Mouse (Mus musculus) ovary, postnatal 14 days (tissue): Measurements from ENCODE around the gene Gm4513.
"Not testable (repeated sequence)": the region's sequence is repeated elsewhere in the genome, so short reads cannot be mapped to it uniquely, and the experiment has no call there.

Experiments used
- DNase-seq: peaks from one replicate; pipeline ENCODE4 v3.0.0; 2022; ENCODE audit warnings: low spot score

Gm4513 gene

GRCm38 (mm10) chr7:20598921-20599320, at the start of gene Gm4513:
Gm4513 (minus strand) TSS chr7:20599021.
- DNase-seq: not testable (repeated sequence)

GRCm38 (mm10) chr7:20576141-20576540, 22.7 kb downstream of the Gm4513 start, which contains the start of gene Gm4141:
Gm4141 (minus strand) TSS chr7:20576241.
- not testable (repeated sequence) for DNase-seq

GRCm38 (mm10) chr7:20545657-20546056, 53.2 kb downstream of the Gm4513 start, which contains the start of gene Gm5726:
Gm5726 (minus strand) TSS chr7:20545757.
- DNase-seq: not testable (repeated sequence)
